Mouse (Mus musculus) embryonic facial prominence, embryonic 12.5 days (tissue): ENCODE results near the gene Pls1. TPM values are rescaled to one million over a fixed set of nuclear protein-coding genes. Genes with fewer than 3 reads are reported as not detected.

Source experiments
- ATAC-seq: fragments of 200-750 bp; cut with Nextera tagmentation; 2 replicates; pipeline ENCODE4 v1.8.0; 2017; ENCODE audit not compliant: insufficient number of reproducible peaks, insufficient read depth, low FRiP score, low TSS enrichment
- H3K27ac ChIP-seq: fragments of 300-500 bp; sonication (generic); 2 replicates; pipeline ENCODE4 v1.5.1; 2016; ENCODE audit warnings: mild to moderate bottlenecking
- H3K27me3 ChIP-seq: fragments of 300-500 bp; sonication (generic); 2 replicates; pipeline ENCODE4 v1.6.1; 2016; ENCODE audit warnings: mild to moderate bottlenecking, moderate library complexity
- H3K36me3 ChIP-seq: fragments of 300-500 bp; sonication (generic); 2 replicates; pipeline ENCODE4 v1.6.1; 2016; ENCODE audit warnings: mild to moderate bottlenecking
- H3K4me1 ChIP-seq: fragments of 300-500 bp; sonication (generic); 2 replicates; pipeline ENCODE4 v1.6.1; 2016
- H3K4me2 ChIP-seq: fragments of 300-500 bp; sonication (generic); replicated peaks from 2 replicates; pipeline ENCODE4 v1.6.1; 2016; ENCODE audit warnings: mild to moderate bottlenecking, moderate library complexity
- H3K4me3 ChIP-seq: fragments of 300-500 bp; sonication (generic); 2 replicates; pipeline ENCODE4 v1.5.1; 2016; ENCODE audit warnings: mild to moderate bottlenecking
- H3K9ac ChIP-seq: fragments of 300-500 bp; sonication (generic); 2 replicates; pipeline ENCODE4 v1.6.1; 2016; ENCODE audit warnings: mild to moderate bottlenecking, moderate library complexity
- H3K9me3 ChIP-seq: fragments of 300-500 bp; sonication (generic); 2 replicates; pipeline ENCODE4 v1.6.1; 2016; ENCODE audit warnings: mild to moderate bottlenecking, moderate library complexity
- WGBS: fragments of 180-500 bp; shearing (Covaris S2); methylation state at CpG from one replicate; pipeline ENCODE4 v1.1.7; 2016; 5-methylcytosine and 5-hydroxymethylcytosine counted together
- polyA plus RNA-seq: library from polyadenylated mRNA; unstranded; fragments of >200 nt; fragmentation: Nextera tagmentation; extraction: Ambion mirVana; gene quantifications from 2 replicates; pipeline ENCODE4 v1.2.1, GENCODE M21; 2016

Pls1 gene
- polyA plus RNA-seq, 1 experiment from 2014 or later: 5.5 TPM

- H3K4me1 ChIP-seq: no peaks in the 10 kb centered on the region
- H3K9me3 ChIP-seq: no peaks in the 10 kb centered on the region
- ATAC-seq: no peak
- no peak overlapping the region for H3K27ac ChIP-seq
- no peak overlapping the region for H3K4me2 ChIP-seq
- H3K27me3 ChIP-seq: no peaks in the 10 kb centered on the region
- no peak overlapping the region for H3K9ac ChIP-seq
- no peak overlapping the region for H3K4me3 ChIP-seq
- no peaks in the 10 kb centered on the region for H3K36me3 ChIP-seq
- 69% methylated on average over 10 of the region's 10 CpGs for WGBS
Measured at GRCm38 (mm10) chr9:95801610-95802451, 43.3 kb downstream of the Pls1 start.

DNA sequence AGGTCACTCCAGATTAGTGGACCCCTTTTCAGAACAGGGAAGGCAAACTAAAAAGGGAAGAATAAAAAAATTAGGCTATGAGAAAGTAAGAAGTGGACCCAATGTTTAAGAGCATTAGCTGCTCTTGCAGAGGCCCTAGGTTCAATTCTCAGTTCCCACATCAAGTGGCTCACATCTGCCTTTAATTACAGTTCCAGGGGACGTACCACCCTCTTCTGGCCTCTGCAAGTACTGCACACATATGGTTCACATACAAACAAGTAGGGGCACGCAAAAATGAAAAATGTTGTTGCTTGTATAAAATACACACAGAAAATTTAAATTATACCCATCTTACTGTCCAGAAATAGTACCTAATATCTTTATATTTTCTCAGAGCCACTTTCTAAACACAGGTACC, 48.8 kb downstream of the Pls1 start:
- H3K27ac ChIP-seq: no peak overlapping the region
- H3K4me2 ChIP-seq: no peak overlapping the region
- no peaks in the 10 kb centered on the region for H3K27me3 ChIP-seq
- no peaks in the 10 kb centered on the region for H3K36me3 ChIP-seq
- WGBS: 78% methylated on average over 2 of the region's 2 CpGs
- no peaks in the 10 kb centered on the region for H3K9me3 ChIP-seq
- H3K4me3 ChIP-seq: no peak overlapping the region
- no peak for ATAC-seq
- H3K9ac ChIP-seq: no peak overlapping the region
- no peaks in the 10 kb centered on the region for H3K4me1 ChIP-seq

DNA sequence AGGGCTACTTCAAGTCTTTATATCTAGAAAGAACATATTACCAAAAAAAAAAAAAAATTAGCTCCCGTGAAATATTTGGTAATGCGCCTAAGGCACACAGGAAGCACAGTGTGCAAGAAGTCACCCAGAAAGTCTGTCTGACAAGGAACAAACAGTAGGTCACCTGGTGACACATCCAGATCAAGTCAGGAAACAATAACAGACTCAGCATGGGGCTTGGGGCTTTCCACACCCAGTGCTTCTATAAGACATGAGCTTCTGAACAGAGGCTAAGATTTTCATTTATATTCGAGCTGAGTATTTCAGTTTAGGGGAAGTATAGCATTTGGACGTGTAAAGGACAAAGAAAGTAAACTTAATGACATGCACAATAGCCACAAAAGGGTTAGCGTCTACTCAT, 49.3 kb downstream of the Pls1 start:
- Histone ChIP-seq H3K27ac (no peak overlapping the region), H3K4me2 (no peak overlapping the region), H3K9ac (no peak overlapping the region), H3K9me3 (no peaks in the 10 kb centered on the region), H3K4me3 (no peak overlapping the region), H3K36me3 (no peaks in the 10 kb centered on the region), H3K27me3 (no peaks in the 10 kb centered on the region), H3K4me1 (no peaks in the 10 kb centered on the region)
- no peak for ATAC-seq
- WGBS: 84% methylated on average over 5 of the region's 5 CpGs

DNA sequence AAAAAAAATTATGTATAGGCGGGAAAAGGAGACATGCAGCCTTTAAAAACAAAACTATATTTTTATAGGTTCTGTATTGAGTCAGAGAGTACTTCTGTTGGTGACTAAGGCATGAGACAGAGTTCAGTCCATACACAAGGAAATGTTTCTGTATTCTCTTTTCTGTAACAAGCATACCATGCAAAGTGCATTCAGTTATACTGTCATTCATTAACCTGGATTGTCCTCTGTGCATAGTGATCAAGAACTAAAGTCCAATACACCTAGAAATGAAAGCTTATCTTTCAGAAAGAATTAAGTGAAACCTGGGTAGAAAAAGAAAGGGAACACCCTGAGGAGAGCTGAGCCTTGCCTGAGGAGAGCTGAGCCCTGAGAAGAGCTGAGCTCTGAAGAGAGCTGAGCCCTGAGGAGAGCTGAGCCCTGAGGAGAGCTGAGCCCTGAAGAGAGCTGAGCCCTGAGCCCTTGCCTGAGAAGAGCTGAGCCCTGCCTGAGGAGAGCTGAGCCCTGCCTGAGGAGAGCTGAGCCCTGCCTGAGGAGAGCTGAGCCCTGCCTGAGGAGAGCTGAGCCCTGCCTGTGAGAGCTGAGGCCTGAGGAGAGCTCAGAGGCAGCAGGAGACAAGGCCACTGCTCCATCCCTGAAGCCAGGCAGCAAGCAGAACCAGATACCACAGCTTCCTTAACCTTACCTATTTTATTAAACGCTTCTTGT, 49.9 kb downstream of the Pls1 start:
- H3K9me3 ChIP-seq: no peaks in the 10 kb centered on the region
- no peaks in the 10 kb centered on the region for H3K4me1 ChIP-seq
- no peaks in the 10 kb centered on the region for H3K27me3 ChIP-seq
- H3K4me2 ChIP-seq: no peak overlapping the region
- H3K4me3 ChIP-seq: no peak overlapping the region
- H3K36me3 ChIP-seq: no peaks in the 10 kb centered on the region
- no peak overlapping the region for H3K27ac ChIP-seq
- no peak for ATAC-seq
- 91% methylated on average over 2 of the region's 2 CpGs for WGBS
- H3K9ac ChIP-seq: no peak overlapping the region

DNA sequence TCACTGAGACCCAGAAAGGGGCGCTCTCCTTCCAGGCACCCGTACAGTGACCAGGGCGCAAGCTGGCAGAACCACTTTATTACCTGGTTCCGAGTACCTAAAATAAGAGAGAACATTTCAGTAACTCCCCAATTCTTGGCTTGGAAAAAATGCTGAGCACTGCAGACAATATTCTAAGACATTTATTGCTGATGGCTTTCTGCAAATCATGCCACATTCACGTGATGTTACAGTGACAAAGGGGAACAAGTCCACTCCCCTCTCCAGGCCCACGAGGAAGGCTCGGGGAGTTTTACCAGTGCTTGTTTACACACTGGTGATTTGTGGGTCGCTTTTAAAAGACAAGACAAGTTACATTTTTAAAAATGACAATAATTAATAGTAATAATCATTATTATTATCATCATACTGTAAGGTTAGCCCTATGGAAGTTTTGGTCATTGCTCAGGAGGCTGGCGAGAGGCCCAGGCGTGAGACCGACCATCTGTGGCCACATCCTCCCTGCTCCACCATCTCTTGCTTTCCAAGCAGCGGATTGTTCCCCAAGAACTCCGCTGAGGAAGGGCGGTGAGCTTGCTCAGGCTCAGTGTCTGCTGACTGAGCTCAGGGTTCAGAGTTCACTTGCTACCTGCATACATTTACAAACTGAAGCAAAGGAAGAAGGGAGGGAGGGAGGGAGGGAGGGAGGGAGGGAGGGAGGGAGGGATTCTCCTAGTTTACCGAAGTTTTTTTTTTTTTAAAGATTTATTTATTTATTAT, 50.9 kb downstream of the Pls1 start:
- Histone ChIP-seq H3K27ac (no peak overlapping the region), H3K27me3 (no peaks in the 10 kb centered on the region), H3K9ac (no peak overlapping the region), H3K4me2 (no peak overlapping the region), H3K4me1 (no peaks in the 10 kb centered on the region), H3K4me3 (no peak overlapping the region), H3K36me3 (no peaks in the 10 kb centered on the region), H3K9me3 (no peaks in the 10 kb centered on the region)
- ATAC-seq: no peak
- WGBS: 87% methylated on average over 15 of the region's 15 CpGs

- H3K9ac ChIP-seq: no peak overlapping the region
- WGBS: 82% methylated on average over 16 of the region's 16 CpGs
- ATAC-seq: no peak
- no peak overlapping the region for H3K27ac ChIP-seq
- no peak overlapping the region for H3K4me2 ChIP-seq
- H3K9me3 ChIP-seq: no peaks in the 10 kb centered on the region
- no peak overlapping the region for H3K4me3 ChIP-seq
- H3K36me3 ChIP-seq: no peaks in the 10 kb centered on the region
- H3K27me3 ChIP-seq: no peaks in the 10 kb centered on the region
- H3K4me1 ChIP-seq: no peaks in the 10 kb centered on the region
Measured at GRCm38 (mm10) chr9:95784888-95785511, 60.1 kb downstream of the Pls1 start.

DNA sequence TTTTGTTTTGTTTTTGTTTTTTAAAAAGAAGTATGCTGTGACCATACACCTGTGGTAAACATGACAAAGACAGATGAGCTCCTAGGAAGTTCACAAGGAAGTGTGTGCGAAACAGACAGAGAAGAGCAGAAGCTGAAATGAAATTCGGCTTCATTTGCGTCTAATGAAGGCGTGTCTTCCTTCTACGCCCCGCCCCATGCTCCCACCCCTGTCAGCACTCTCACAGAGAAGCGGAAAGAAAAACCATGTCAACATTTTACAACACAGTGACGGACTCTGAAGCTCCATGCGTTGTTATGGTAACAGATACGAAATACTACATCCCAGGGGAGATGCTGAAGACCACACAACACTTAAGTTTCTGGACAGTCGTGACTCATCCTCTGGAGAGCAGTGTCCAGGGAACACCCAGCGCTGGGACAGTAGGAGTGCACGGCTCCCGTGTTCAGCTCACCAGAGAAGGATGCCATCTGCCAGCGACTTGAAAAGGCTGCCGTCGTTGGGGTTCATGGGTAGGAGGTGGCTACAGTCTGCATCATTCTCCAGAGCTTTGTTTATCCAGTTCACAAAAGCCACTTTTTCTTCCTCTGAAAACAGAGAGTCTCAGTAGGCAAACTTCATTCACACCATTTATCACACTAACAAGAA, 61.3 kb downstream of the Pls1 start:
- Histone ChIP-seq H3K9me3 (no peaks in the 10 kb centered on the region), H3K27ac (no peak overlapping the region), H3K4me3 (no peak overlapping the region), H3K4me2 (no peak overlapping the region), H3K27me3 (no peaks in the 10 kb centered on the region), H3K4me1 (no peaks in the 10 kb centered on the region), H3K36me3 (no peaks in the 10 kb centered on the region), H3K9ac (no peak overlapping the region)
- ATAC-seq: 0 out of 2 replicates have a peak, but pooled peaks have one; percentile 35
- 79% methylated on average over 17 of the region's 17 CpGs for WGBS

DNA sequence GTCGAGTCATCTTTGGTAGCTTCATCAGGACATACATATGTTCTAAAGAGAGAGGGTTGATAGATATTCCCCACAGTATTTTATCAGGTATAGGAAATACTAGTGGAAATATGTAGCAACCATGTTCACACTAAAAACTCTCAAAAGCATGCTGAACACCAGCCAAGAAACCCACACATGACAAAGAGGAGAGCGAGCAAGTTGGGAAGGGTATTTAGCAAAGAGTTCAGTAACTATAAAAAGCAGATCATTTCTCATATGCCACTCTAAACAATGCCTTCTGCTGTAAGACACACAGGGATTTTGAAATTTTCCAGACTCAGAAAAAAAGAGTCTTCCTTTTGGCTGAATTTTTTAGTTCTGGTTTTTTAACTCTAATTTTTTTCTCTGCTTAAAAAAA, 73.4 kb downstream of the Pls1 start:
- Histone ChIP-seq H3K4me3 (no peak overlapping the region), H3K9ac (no peak overlapping the region), H3K9me3 (no peaks in the 10 kb centered on the region), H3K36me3 (no peaks in the 10 kb centered on the region), H3K4me2 (no peak overlapping the region), H3K27me3 (no peaks in the 10 kb centered on the region), H3K27ac (no peak overlapping the region), H3K4me1 (no peaks in the 10 kb centered on the region)
- ATAC-seq: no peak
- 83% methylated on average over 2 of the region's 2 CpGs for WGBS

DNA sequence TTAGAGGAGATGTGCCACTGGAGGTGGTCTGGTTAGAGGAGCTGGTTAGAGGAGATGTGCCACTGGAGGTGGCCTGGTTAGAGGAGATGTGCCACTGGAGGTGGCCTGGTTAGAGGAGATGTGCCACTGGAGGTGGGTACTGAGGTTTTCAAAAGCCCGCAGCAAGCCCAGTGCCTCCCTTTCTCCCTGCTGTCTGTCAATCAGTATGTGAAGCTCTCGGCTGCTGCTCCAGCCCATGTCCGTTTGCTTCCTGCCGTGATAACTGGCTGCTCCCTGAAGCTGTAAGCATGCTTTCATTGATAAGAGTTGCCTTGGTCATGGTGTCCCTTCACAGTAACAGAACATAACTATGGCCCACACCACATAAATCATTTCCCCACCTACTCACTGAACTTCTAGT, 81.9 kb downstream of the Pls1 start:
- no peaks in the 10 kb centered on the region for H3K36me3 ChIP-seq
- no peak overlapping the region for H3K27ac ChIP-seq
- no peak overlapping the region for H3K4me3 ChIP-seq
- H3K27me3 ChIP-seq: no peaks in the 10 kb centered on the region
- H3K9ac ChIP-seq: no peak overlapping the region
- 89% methylated on average over 4 of the region's 4 CpGs for WGBS
- no peak for ATAC-seq
- H3K4me1 ChIP-seq: no peaks in the 10 kb centered on the region
- no peak overlapping the region for H3K4me2 ChIP-seq
- H3K9me3 ChIP-seq: no peaks in the 10 kb centered on the region

DNA sequence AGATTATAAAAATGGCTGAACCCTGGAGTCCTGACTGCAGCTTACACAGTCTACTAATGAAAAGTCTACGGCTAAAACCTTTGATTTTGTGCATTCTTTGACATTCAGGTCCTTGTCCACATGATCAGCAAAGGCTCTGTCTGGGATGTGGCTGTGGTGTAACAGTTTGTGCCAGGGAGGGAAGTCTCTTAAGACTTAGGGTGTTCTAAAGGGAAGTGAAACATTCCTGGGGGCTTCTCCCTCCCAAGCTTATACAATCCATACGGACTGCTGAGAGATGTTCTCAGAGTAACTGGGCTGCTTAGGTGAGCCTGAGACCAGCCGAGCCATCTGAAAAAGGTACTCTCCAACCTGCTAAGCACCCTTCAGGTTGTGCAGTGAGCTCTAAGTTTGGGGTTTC, 82.9 kb downstream of the Pls1 start:
- no peaks in the 10 kb centered on the region for H3K27me3 ChIP-seq
- H3K4me1 ChIP-seq: no peaks in the 10 kb centered on the region
- no peak overlapping the region for H3K9ac ChIP-seq
- no peak overlapping the region for H3K27ac ChIP-seq
- ATAC-seq: no peak
- H3K9me3 ChIP-seq: no peaks in the 10 kb centered on the region
- H3K4me3 ChIP-seq: no peak overlapping the region
- WGBS: 86% methylated on average over 3 of the region's 3 CpGs
- H3K4me2 ChIP-seq: no peak overlapping the region
- H3K36me3 ChIP-seq: no peaks in the 10 kb centered on the region

DNA sequence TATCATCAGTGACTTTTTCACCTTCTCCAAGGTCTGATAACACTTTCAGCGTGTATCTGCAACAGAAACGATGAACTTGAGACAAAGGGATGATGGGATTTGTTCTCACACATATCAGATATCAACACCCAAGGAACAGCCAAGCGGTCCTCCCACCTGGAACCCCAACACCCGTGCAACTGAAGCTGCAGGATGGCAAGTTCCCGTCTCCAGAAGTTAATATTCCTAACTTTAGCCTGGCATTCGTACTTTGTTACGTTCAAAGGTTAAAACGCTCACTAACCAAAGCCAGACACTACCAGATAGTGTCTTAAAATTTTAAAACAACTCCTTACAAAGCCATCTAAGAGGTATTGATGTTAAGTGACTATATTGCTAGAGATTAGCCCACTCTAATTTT, 83.7 kb downstream of the Pls1 start:
- no peaks in the 10 kb centered on the region for H3K27me3 ChIP-seq
- no peak for ATAC-seq
- no peak overlapping the region for H3K4me3 ChIP-seq
- no peak overlapping the region for H3K4me2 ChIP-seq
- H3K9ac ChIP-seq: no peak overlapping the region
- WGBS: 81% methylated on average over 8 of the region's 8 CpGs
- H3K27ac ChIP-seq: no peak overlapping the region
- no peaks in the 10 kb centered on the region for H3K9me3 ChIP-seq
- H3K4me1 ChIP-seq: no peaks in the 10 kb centered on the region
- H3K36me3 ChIP-seq: no peaks in the 10 kb centered on the region
